Mouse (Mus musculus) heart, embryonic 15.5 days (tissue): ENCODE data around the gene Pa2g4. TPM values are rescaled to one million over a fixed set of nuclear protein-coding genes. Genes with fewer than 3 reads are reported as not detected.
"Not testable (repeated sequence)": the region's sequence is repeated elsewhere in the genome, so short reads cannot be mapped to it uniquely, and the experiment has no call there.

Source experiments
- ATAC-seq: fragments of 200-750 bp; cut with Nextera tagmentation; replicated peaks from 2 replicates; pipeline ENCODE4 v1.8.0; 2017; ENCODE audit warnings: low read depth, moderate TSS enrichment; ENCODE audit not compliant: insufficient number of reproducible peaks, insufficient read depth, low FRiP score
- H3K27ac ChIP-seq: fragments of 300-500 bp; sonication (generic); 2 replicates; pipeline ENCODE4 v1.5.1; 2015; ENCODE audit warnings: mild to moderate bottlenecking, inconsistent platforms
- H3K27me3 ChIP-seq: fragments of 300-500 bp; sonication (generic); 2 replicates; pipeline ENCODE4 v1.6.1; 2015; ENCODE audit warnings: inconsistent platforms
- H3K36me3 ChIP-seq: fragments of 300-500 bp; sonication (generic); 2 replicates; pipeline ENCODE4 v1.6.1; 2015; ENCODE audit warnings: mild to moderate bottlenecking, inconsistent platforms
- H3K4me1 ChIP-seq: fragments of 300-500 bp; sonication (generic); replicated peaks from 2 replicates; pipeline ENCODE4 v1.6.1; 2015; ENCODE audit warnings: inconsistent platforms
- H3K4me2 ChIP-seq: fragments of 300-500 bp; sonication (generic); 2 replicates; pipeline ENCODE4 v1.6.1; 2015; ENCODE audit warnings: inconsistent platforms, mild to moderate bottlenecking, moderate library complexity
- H3K4me3 ChIP-seq: fragments of 300-500 bp; sonication (generic); 2 replicates; pipeline ENCODE4 v1.5.1; 2015; ENCODE audit warnings: mild to moderate bottlenecking, inconsistent platforms
- H3K9ac ChIP-seq: fragments of 300-500 bp; sonication (generic); 2 replicates; pipeline ENCODE4 v1.6.1; 2015; ENCODE audit warnings: mild to moderate bottlenecking, inconsistent platforms
- H3K9me3 ChIP-seq: fragments of 300-500 bp; sonication (generic); replicated peaks from 2 replicates; pipeline ENCODE4 v1.6.1; 2016; ENCODE audit warnings: inconsistent platforms
- WGBS: fragments of 180-500 bp; shearing (Covaris S2); methylation state at CpG from one replicate; pipeline ENCODE4 v1.1.7; 2015; ENCODE audit warnings: mixed read lengths; 5-methylcytosine and 5-hydroxymethylcytosine counted together
- polyA plus RNA-seq: library from polyadenylated mRNA; unstranded; fragments of >200 nt; fragmentation: Nextera tagmentation; extraction: Ambion mirVana; gene quantifications from 2 replicates; pipeline ENCODE4 v1.2.1, GENCODE M21; 2015

Gene Pa2g4
- polyA plus RNA-seq, 1 experiment from 2014 or later: 101 TPM

- H3K4me2 ChIP-seq: no peak overlapping the region
- no peak overlapping the region for H3K9ac ChIP-seq
- no peak overlapping the region for H3K4me3 ChIP-seq
- H3K36me3 ChIP-seq: no peaks in the 10 kb centered on the region; the same call in none of the 2 replicates
- H3K9me3 ChIP-seq: no peaks in the 10 kb centered on the region
- H3K27ac ChIP-seq: no peak overlapping the region
- no peaks in the 10 kb centered on the region for H3K27me3 ChIP-seq
- no peak for ATAC-seq
- H3K4me1 ChIP-seq: peaks cover 2% of the 10 kb centered on the region
- WGBS: 55% methylated on average over 11 of the region's 11 CpGs
These were observed 12.5 kb upstream of the Pa2g4 start for GRCm38 (mm10) chr10:128578330-128578729.

GRCm38 (mm10) chr10:128575063-128575462 is 9.3 kb upstream of the Pa2g4 start:
- no peak for ATAC-seq
- H3K9me3 ChIP-seq: no peaks in the 10 kb centered on the region

GRCm38 (mm10) chr10:128565206-128565787 is 490 bp downstream of the Pa2g4 start:
- peak; percentile 8 for ATAC-seq
- Histone ChIP-seq H3K9ac (peak overlapping the region; percentile 96), H3K9me3 (no peaks in the 10 kb centered on the region), H3K4me1 (peaks cover 20% of the 10 kb centered on the region), H3K4me2 (peak overlapping the region; percentile 83), H3K4me3 (peak overlapping the region; percentile 88), H3K36me3 (peaks cover 27% of the 10 kb centered on the region), H3K27me3 (no peaks in the 10 kb centered on the region), H3K27ac (peak overlapping the region; percentile 92)
- WGBS: 0% methylated on average over 42 of the region's 46 CpGs

More at GRCm38 (mm10) chr10:128575063-128575462, 9.3 kb upstream of the Pa2g4 start:
- no peak overlapping the region for H3K9ac ChIP-seq
- no peak overlapping the region for H3K27ac ChIP-seq
- H3K4me3 ChIP-seq: no peak overlapping the region
- peaks cover 3% of the 10 kb centered on the region for H3K36me3 ChIP-seq
- H3K4me1 ChIP-seq: no peaks in the 10 kb centered on the region
- no peaks in the 10 kb centered on the region for H3K27me3 ChIP-seq
- WGBS: 81% methylated on average over 2 of the region's 2 CpGs
- no peak overlapping the region for H3K4me2 ChIP-seq

- Histone ChIP-seq H3K4me2 (peak overlapping the region; percentile 83; the same call in 1 of the 2 replicates), H3K27ac (no peak overlapping the region), H3K36me3 (peaks cover 44% of the 10 kb centered on the region), H3K9me3 (no peaks in the 10 kb centered on the region), H3K4me3 (no peak overlapping the region), H3K9ac (no peak overlapping the region), H3K27me3 (no peaks in the 10 kb centered on the region), H3K4me1 (peaks cover 20% of the 10 kb centered on the region)
- ATAC-seq: no peak
- 85% methylated on average over 6 of the region's 6 CpGs for WGBS
These were observed 2.2 kb downstream of the Pa2g4 start for GRCm38 (mm10) chr10:128563544-128563943.

- Histone ChIP-seq H3K9me3 (no peaks in the 10 kb centered on the region), H3K9ac (no peak overlapping the region), H3K27ac (no peak overlapping the region), H3K4me2 (no peak overlapping the region), H3K27me3 (no peaks in the 10 kb centered on the region), H3K36me3 (peaks cover 50% of the 10 kb centered on the region), H3K4me3 (no peak overlapping the region), H3K4me1 (no peaks in the 10 kb centered on the region)
- no peak for ATAC-seq
- 85% methylated on average over 6 of the region's 6 CpGs for whole genome bisulfite sequencing
These were observed 8.8 kb downstream of the Pa2g4 start for GRCm38 (mm10) chr10:128556963-128557362.

- Histone ChIP-seq H3K27ac (no peak overlapping the region), H3K4me1 (no peaks in the 10 kb centered on the region), H3K36me3 (peaks cover 43% of the 10 kb centered on the region), H3K9ac (no peak overlapping the region), H3K4me2 (no peak overlapping the region), H3K27me3 (no peaks in the 10 kb centered on the region), H3K4me3 (no peak overlapping the region), H3K9me3 (no peaks in the 10 kb centered on the region)
- ATAC-seq: no peak
These were observed 9.5 kb downstream of the Pa2g4 start for GRCm38 (mm10) chr10:128556286-128556685.

- not testable (repeated sequence) for H3K4me1 ChIP-seq, H3K9ac ChIP-seq, H3K9me3 ChIP-seq, H3K4me2 ChIP-seq, H3K27ac ChIP-seq, ATAC-seq, H3K4me3 ChIP-seq, H3K27me3 ChIP-seq
- WGBS: 81% methylated on average over 1 of the region's 1 CpGs
- H3K36me3 ChIP-seq: peaks cover 36% of the 10 kb centered on the region
These were observed 10.2 kb downstream of the Pa2g4 start for GRCm38 (mm10) chr10:128555567-128555966.

GRCm38 (mm10) chr10:128550144-128550823 is 15.5 kb downstream of the Pa2g4 start:
- H3K36me3 ChIP-seq, H3K4me2 ChIP-seq, H3K9ac ChIP-seq, H3K4me1 ChIP-seq, H3K27me3 ChIP-seq, H3K27ac ChIP-seq, ATAC-seq, H3K9me3 ChIP-seq, H3K4me3 ChIP-seq: not testable (repeated sequence)
- WGBS: 81% methylated on average over 11 of the region's 11 CpGs

- peak overlapping the region; percentile 32; the same call in 1 of the 2 replicates for H3K4me2 ChIP-seq
- not testable (repeated sequence) for H3K4me1 ChIP-seq, H3K36me3 ChIP-seq, H3K27me3 ChIP-seq, H3K9me3 ChIP-seq, H3K9ac ChIP-seq, H3K4me3 ChIP-seq, ATAC-seq
- 67% methylated on average over 6 of the region's 6 CpGs for WGBS
- peak overlapping the region; percentile 94; the same call in 1 of the 2 replicates for H3K27ac ChIP-seq
These were observed 16.1 kb downstream of the Pa2g4 start for GRCm38 (mm10) chr10:128549682-128550057.

- Histone ChIP-seq H3K4me2 (peak within 1 kb of the TSS; percentile 87), H3K4me3 (peak within 1 kb of the TSS; percentile 68), H3K9me3 (no peaks in the 10 kb centered on the region), H3K4me1 (peaks cover 10% of the 10 kb centered on the region), H3K27me3 (no peaks in the 10 kb centered on the region), H3K27ac (peak within 1 kb of the TSS; percentile 94), H3K36me3 (peaks cover 14% of the 10 kb centered on the region), H3K9ac (peak within 1 kb of the TSS; percentile 67)
- peak; percentile 88 for ATAC-seq
- under 1% methylated on average over 31 of the region's 31 CpGs for WGBS
These were observed 16.7 kb downstream of the Pa2g4 start, which contains the start of gene Rpl41 for GRCm38 (mm10) chr10:128548947-128549681. Rpl41 (minus strand) TSS chr10:128549305.

GRCm38 (mm10) chr10:128548051-128548791 is 17.6 kb downstream of the Pa2g4 start:
- WGBS: 2% methylated on average over 30 of the region's 30 CpGs
- H3K27ac ChIP-seq: peak overlapping the region; percentile 96
- peak overlapping the region; percentile 87 for H3K4me2 ChIP-seq
- not testable (repeated sequence) for H3K9me3 ChIP-seq, ATAC-seq, H3K27me3 ChIP-seq
- peaks cover 23% of the 10 kb centered on the region for H3K36me3 ChIP-seq
- H3K9ac ChIP-seq: peak overlapping the region; percentile 67
- H3K4me3 ChIP-seq: peak overlapping the region; percentile 68
- peaks cover 18% of the 10 kb centered on the region for H3K4me1 ChIP-seq
